Mouse (Mus musculus): ENCODE results near the gene Ptprt. TPM values are rescaled to one million over a fixed set of nuclear protein-coding genes. Genes with fewer than 3 reads are reported as not detected.

Ptprt gene
- total and polyA plus RNA-seq, 3 experiments = 0.76 TPM; not detected in 2

- no peak for DNase-seq (ENCODE audit: extremely low read depth)
- no peaks in the 10 kb centered on the region for H3K79me2 ChIP-seq (replicated peaks; ENCODE audit: control insufficient read depth, extremely low read depth, insufficient read depth, poor library complexity, severe bottlenecking)
- in situ Hi-C loops (cut with MboI; ENCODE audit: low pct_ligation_motif_present, low pct_unique_long_range_greater_than_20kb, low sequenced_read_pairs) (no loop called here), dilution Hi-C loops (cut with MboI; ENCODE audit: extremely low pct_ligation_motif_present, extremely low pct_unique_long_range_greater_than_20kb, low sequenced_read_pairs) (no loop called here)
- H3K9ac ChIP-seq (ENCODE audit: insufficient read depth, low read depth) = no peak overlapping the region
- H3K27ac ChIP-seq (ENCODE audit: insufficient read depth, low read depth) = no peak overlapping the region
- no peaks in the 10 kb centered on the region for H3K4me1 ChIP-seq (ENCODE audit: control insufficient read depth in 1 of 2, insufficient read depth in 2 of 2)
- H3K36me3 ChIP-seq (replicated peaks in 1 of 2; ENCODE audit: control insufficient read depth in 1 of 2, insufficient read depth in 1 of 2, low read length in 1 of 2) = no peaks in the 10 kb centered on the region
- H3K27me3 ChIP-seq (replicated peaks) = no peaks in the 10 kb centered on the region
- no peak overlapping the region for H3K4me2 ChIP-seq (ENCODE audit: insufficient read depth, low read depth, poor library complexity, severe bottlenecking)
- H3K4me3 ChIP-seq (replicated peaks in 1 of 3; ENCODE audit: low read depth in 2 of 3, low read length in 2 of 3, poor library complexity in 1 of 3) = no peak overlapping the region
- no peak for TF ChIP-seq ZMIZ1 (IDR thresholded peaks at IDR 0.05; ENCODE audit: low read depth, low read length)
- H3K9me3 ChIP-seq (replicated peaks; ENCODE audit: low read length) = peaks cover 87% of the 10 kb centered on the region
These were observed 251.7 kb downstream of the Ptprt start for GRCm38 (mm10) chr2:162409245-162409644.

- peaks cover 79% of the 10 kb centered on the region for H3K9me3 ChIP-seq (replicated peaks; ENCODE audit: low read length)
- H3K4me3 ChIP-seq (replicated peaks in 1 of 3; ENCODE audit: low read depth in 2 of 3, low read length in 2 of 3, poor library complexity in 1 of 3) = no peak overlapping the region
- no peak overlapping the region for H3K4me2 ChIP-seq (ENCODE audit: insufficient read depth, low read depth, poor library complexity, severe bottlenecking)
- no peaks in the 10 kb centered on the region for H3K79me2 ChIP-seq (replicated peaks; ENCODE audit: control insufficient read depth, extremely low read depth, insufficient read depth, poor library complexity, severe bottlenecking)
- H3K36me3 ChIP-seq (replicated peaks in 1 of 2; ENCODE audit: control insufficient read depth in 1 of 2, insufficient read depth in 1 of 2, low read length in 1 of 2) = no peaks in the 10 kb centered on the region
- H3K27ac ChIP-seq (ENCODE audit: insufficient read depth, low read depth) = no peak overlapping the region
- dilution Hi-C loops (cut with MboI; ENCODE audit: extremely low pct_ligation_motif_present, extremely low pct_unique_long_range_greater_than_20kb, low sequenced_read_pairs) (no loop called here), in situ Hi-C loops (cut with MboI; ENCODE audit: low pct_ligation_motif_present, low pct_unique_long_range_greater_than_20kb, low sequenced_read_pairs) (no loop called here)
- DNase-seq (ENCODE audit: extremely low read depth) = no peak
- H3K9ac ChIP-seq (ENCODE audit: insufficient read depth, low read depth) = no peak overlapping the region
- H3K4me1 ChIP-seq (ENCODE audit: control insufficient read depth in 1 of 2, insufficient read depth in 2 of 2) = no peaks in the 10 kb centered on the region
- no peak for TF ChIP-seq JUND (conservative IDR thresholded peaks at IDR 0.05; ENCODE audit: low read depth, low read length)
- H3K27me3 ChIP-seq (replicated peaks) = no peaks in the 10 kb centered on the region
These were observed 259.4 kb downstream of the Ptprt start for GRCm38 (mm10) chr2:162401316-162402100.

- H3K4me1 ChIP-seq (ENCODE audit: control insufficient read depth in 1 of 2, insufficient read depth in 2 of 2) = no peaks in the 10 kb centered on the region
- H3K4me2 ChIP-seq (ENCODE audit: insufficient read depth, low read depth, poor library complexity, severe bottlenecking) = no peak overlapping the region
- dilution Hi-C loops (cut with MboI; ENCODE audit: extremely low pct_ligation_motif_present, extremely low pct_unique_long_range_greater_than_20kb, low sequenced_read_pairs) = no loop called here
- H3K4me3 ChIP-seq (replicated peaks in 1 of 3; ENCODE audit: low read depth in 2 of 3, low read length in 2 of 3, poor library complexity in 1 of 3) = no peak overlapping the region
- in situ Hi-C loops (cut with MboI; ENCODE audit: low pct_ligation_motif_present, low pct_unique_long_range_greater_than_20kb, low sequenced_read_pairs) = no loop called here
- no peak overlapping the region for H3K9ac ChIP-seq (ENCODE audit: insufficient read depth, low read depth)
- H3K27me3 ChIP-seq (replicated peaks) = no peaks in the 10 kb centered on the region
- H3K9me3 ChIP-seq (replicated peaks; ENCODE audit: low read length) = peaks cover 78% of the 10 kb centered on the region
- TF ChIP-seq CHD2 (IDR thresholded peaks at IDR 0.05; ENCODE audit: low read length) (no peak), USF1 (IDR thresholded peaks at IDR 0.05; ENCODE audit: low read depth, low read length) (no peak), SMC3 (IDR thresholded peaks at IDR 0.05; ENCODE audit: low read depth, low read length) (no peak)
- no peak for DNase-seq (ENCODE audit: extremely low read depth)
- H3K79me2 ChIP-seq (replicated peaks; ENCODE audit: control insufficient read depth, extremely low read depth, insufficient read depth, poor library complexity, severe bottlenecking) = no peaks in the 10 kb centered on the region
- no peak overlapping the region for H3K27ac ChIP-seq (ENCODE audit: insufficient read depth, low read depth)
- H3K36me3 ChIP-seq (replicated peaks in 1 of 2; ENCODE audit: control insufficient read depth in 1 of 2, insufficient read depth in 1 of 2, low read length in 1 of 2) = no peaks in the 10 kb centered on the region
These were observed 266.3 kb downstream of the Ptprt start for GRCm38 (mm10) chr2:162394601-162395000.

- no peak overlapping the region for H3K4me2 ChIP-seq (ENCODE audit: insufficient read depth, low read depth, poor library complexity, severe bottlenecking)
- no peak overlapping the region for H3K27ac ChIP-seq (ENCODE audit: insufficient read depth, low read depth)
- H3K4me1 ChIP-seq (ENCODE audit: control insufficient read depth in 1 of 2, insufficient read depth in 2 of 2) = no peaks in the 10 kb centered on the region
- in situ Hi-C loops (cut with MboI; ENCODE audit: low pct_ligation_motif_present, low pct_unique_long_range_greater_than_20kb, low sequenced_read_pairs) (no loop called here), dilution Hi-C loops (cut with MboI; ENCODE audit: extremely low pct_ligation_motif_present, extremely low pct_unique_long_range_greater_than_20kb, low sequenced_read_pairs) (no loop called here)
- H3K27me3 ChIP-seq (replicated peaks) = no peaks in the 10 kb centered on the region
- DNase-seq (ENCODE audit: extremely low read depth) = no peak
- peaks cover 62% of the 10 kb centered on the region for H3K9me3 ChIP-seq (replicated peaks; ENCODE audit: low read length)
- H3K79me2 ChIP-seq (replicated peaks; ENCODE audit: control insufficient read depth, extremely low read depth, insufficient read depth, poor library complexity, severe bottlenecking) = no peaks in the 10 kb centered on the region
- TF ChIP-seq JUND (conservative IDR thresholded peaks at IDR 0.05; ENCODE audit: low read depth, low read length) = no peak
- no peak for TF ChIP-seq ETS1 (conservative IDR thresholded peaks at IDR 0.05; ENCODE audit: low read depth, low read length)
- no peak for TF ChIP-seq GABPA (IDR thresholded peaks at IDR 0.05; ENCODE audit: insufficient replicate concordance, low read depth, low read length)
- no peak for TF ChIP-seq RAD21 (IDR thresholded peaks at IDR 0.05; ENCODE audit: low read depth, low read length)
- no peak for TF ChIP-seq USF2 (conservative IDR thresholded peaks at IDR 0.05; ENCODE audit: low read depth, low read length)
- no peak for TF ChIP-seq ZMIZ1 (IDR thresholded peaks at IDR 0.05; ENCODE audit: low read depth, low read length)
- TF ChIP-seq E2F4 (IDR thresholded peaks at IDR 0.05; ENCODE audit: insufficient replicate concordance, low read depth, low read length) = no peak
- no peak for TF ChIP-seq ELF1 (IDR thresholded peaks at IDR 0.05; ENCODE audit: low read depth, low read length)
- no peak for TF ChIP-seq BHLHE40 (IDR thresholded peaks at IDR 0.05; ENCODE audit: low read depth, low read length)
- no peak for TF ChIP-seq MEF2A (IDR thresholded peaks at IDR 0.05; ENCODE audit: borderline replicate concordance, low read depth, low read length)
- no peak for TF ChIP-seq POLR2A (IDR thresholded peaks at IDR 0.05; ENCODE audit: low read depth, low read length)
- TF ChIP-seq NRF1 (IDR thresholded peaks at IDR 0.05; ENCODE audit: low read depth, low read length) = no peak
- TF ChIP-seq CHD2 (IDR thresholded peaks at IDR 0.05; ENCODE audit: low read length) = no peak
- no peak for TF ChIP-seq TBP (conservative IDR thresholded peaks at IDR 0.05; ENCODE audit: low read depth, low read length)
- no peak for TF ChIP-seq MAFK (IDR thresholded peaks at IDR 0.05; ENCODE audit: insufficient replicate concordance, low read length)
- H3K36me3 ChIP-seq (replicated peaks in 1 of 2; ENCODE audit: control insufficient read depth in 1 of 2, insufficient read depth in 1 of 2, low read length in 1 of 2) = no peaks in the 10 kb centered on the region
- no peak overlapping the region for H3K4me3 ChIP-seq (replicated peaks in 1 of 3; ENCODE audit: low read depth in 2 of 3, low read length in 2 of 3, poor library complexity in 1 of 3)
- H3K9ac ChIP-seq (ENCODE audit: insufficient read depth, low read depth) = no peak overlapping the region
These were observed 269.1 kb downstream of the Ptprt start for GRCm38 (mm10) chr2:162391834-162392233.

Measured in CH12.LX (cell line).